Mouse (Mus musculus) MEL (cell line): ENCODE measurements around the gene Ndel1. TPM values are rescaled to one million over a fixed set of nuclear protein-coding genes. Genes with fewer than 3 reads are reported as not detected.

Experiments
- DNase-seq: peaks from one replicate; pipeline ENCODE4 v3.0.0; 2011; ENCODE audit warnings: low read depth, low spot score
- H3K27ac ChIP-seq: 2 replicates; pipeline ENCODE4 v1.5.1; 2012; ENCODE audit warnings: low read depth, mild to moderate bottlenecking, control low read depth, low read length, moderate library complexity; ENCODE audit not compliant: control insufficient read depth
- H3K27me3 ChIP-seq, 2 experiments: fragments of 150-350 bp in 1 of 2; sonication (generic) in 1 of 2; 2 replicates each; pipeline ENCODE4 v1.6.1; 2012; ENCODE audit warnings: low read length in 2 of 2, mild to moderate bottlenecking in 2 of 2, improper control_type of control experiment in 1 of 2, moderate library complexity in 1 of 2; ENCODE audit not compliant: insufficient read depth in 2 of 2, control insufficient read depth in 1 of 2
- H3K36me3 ChIP-seq, 2 experiments: 2 replicates each; pipeline ENCODE4 v1.6.1; 2012 to 2014; ENCODE audit warnings: low read length in 2 of 2, improper control_type of control experiment in 1 of 2, inconsistent platforms in 1 of 2, mild to moderate bottlenecking in 1 of 2; ENCODE audit not compliant: insufficient read depth in 2 of 2, control insufficient read depth in 1 of 2
- H3K4me1 ChIP-seq, 2 experiments: fragments of 150-350 bp in 1 of 2; sonication (generic) in 1 of 2; 2 replicates each; pipeline ENCODE4 v1.6.1; 2012; ENCODE audit warnings: low read length in 2 of 2, improper control_type of control experiment in 1 of 2, mild to moderate bottlenecking in 1 of 2; ENCODE audit not compliant: insufficient read depth in 2 of 2, control insufficient read depth in 1 of 2
- H3K4me3 ChIP-seq, 2 experiments: fragments of 150-350 bp in 1 of 2; sonication (generic) in 1 of 2; 2 replicates each; pipeline ENCODE4 v1.5.1; 2012; ENCODE audit warnings: low read depth in 2 of 2, low read length in 2 of 2, mild to moderate bottlenecking in 2 of 2, moderate library complexity in 2 of 2, control low read depth in 1 of 2, improper control_type of control experiment in 1 of 2; ENCODE audit not compliant: control insufficient read depth in 1 of 2, insufficient read depth in 1 of 2
- H3K79me2 ChIP-seq: 2 replicates; pipeline ENCODE4 v1.6.1; 2012; ENCODE audit warnings: mild to moderate bottlenecking, low read length, moderate library complexity; ENCODE audit not compliant: control insufficient read depth, poor library complexity, insufficient read depth
- H3K9ac ChIP-seq: 2 replicates; pipeline ENCODE4 v1.6.1; 2012; ENCODE audit warnings: low read depth, mild to moderate bottlenecking, control low read depth, low read length, moderate library complexity; ENCODE audit not compliant: control insufficient read depth, poor library complexity, severe bottlenecking
- H3K9me3 ChIP-seq: fragments of 150-350 bp; sonication (generic); replicated peaks from 2 replicates; pipeline ENCODE4 v1.6.1; 2012; ENCODE audit warnings: mild to moderate bottlenecking, low read length, improper control_type of control experiment, moderate library complexity; ENCODE audit not compliant: insufficient read depth
- BHLHE40 ChIP-seq: IDR thresholded peaks from 2 replicates; pipeline ENCODE4 v1.6.1; 2012; ENCODE audit warnings: low read depth, mild to moderate bottlenecking, inconsistent platforms, low read length, improper control_type of control experiment, borderline replicate concordance
- CHD1 ChIP-seq: IDR thresholded peaks from 2 replicates; pipeline ENCODE4 v1.6.1; 2012; ENCODE audit warnings: low read depth, mild to moderate bottlenecking, inconsistent platforms, low read length, improper control_type of control experiment
- CHD2 ChIP-seq: IDR thresholded peaks from 2 replicates; pipeline ENCODE4 v1.6.1; 2011; ENCODE audit warnings: low read length, improper control_type of control experiment
- CTCF ChIP-seq, 3 experiments: IDR thresholded peaks in 2 of 3; conservative IDR thresholded peaks in 1 of 3; 2 replicates each; pipeline ENCODE4 v1.5.1; 2011 to 2012; ENCODE audit warnings: low read length in 3 of 3, low read depth in 2 of 3, mild to moderate bottlenecking in 2 of 3, improper control_type of control experiment in 1 of 3, inconsistent platforms in 1 of 3, mixed read lengths in 1 of 3, moderate library complexity in 1 of 3; ENCODE audit not compliant: control insufficient read depth in 1 of 3, insufficient read depth in 1 of 3, poor library complexity in 1 of 3, severe bottlenecking in 1 of 3
- E2F4 ChIP-seq: IDR thresholded peaks from 2 replicates; pipeline ENCODE4 v1.6.1; 2011; ENCODE audit warnings: low read depth, low read length, improper control_type of control experiment, borderline replicate concordance
- ELF1 ChIP-seq: IDR thresholded peaks from 2 replicates; pipeline ENCODE4 v1.6.1; 2014; ENCODE audit warnings: low read depth, mild to moderate bottlenecking, inconsistent platforms, low read length, improper control_type of control experiment, moderate library complexity
- EP300 ChIP-seq, 2 experiments: IDR thresholded peaks; 2 replicates each; pipeline ENCODE4 v1.6.1; 2011; ENCODE audit warnings: improper control_type of control experiment in 2 of 2, low read length in 2 of 2, low read depth in 1 of 2, mild to moderate bottlenecking in 1 of 2
- ETS1 ChIP-seq: IDR thresholded peaks from 2 replicates; pipeline ENCODE4 v1.6.1; 2012; ENCODE audit warnings: low read depth, mild to moderate bottlenecking, inconsistent platforms, low read length, improper control_type of control experiment, moderate library complexity
- GATA1 ChIP-seq: IDR thresholded peaks from 2 replicates; pipeline ENCODE4 v1.6.1; 2011; ENCODE audit warnings: low read depth, low read length, improper control_type of control experiment
- HCFC1 ChIP-seq: IDR thresholded peaks from 2 replicates; pipeline ENCODE4 v1.6.1; 2012; ENCODE audit warnings: low read depth, mild to moderate bottlenecking, inconsistent platforms, low read length, improper control_type of control experiment, moderate library complexity
- JUND ChIP-seq: IDR thresholded peaks from 2 replicates; pipeline ENCODE4 v1.6.1; 2011; ENCODE audit warnings: low read depth, mild to moderate bottlenecking, improper control_type of control experiment, low read length
- KAT2A ChIP-seq: conservative IDR thresholded peaks from 2 replicates; pipeline ENCODE4 v1.6.1; 2012; ENCODE audit warnings: low read depth, low read length, improper control_type of control experiment, inconsistent platforms
- MAFK ChIP-seq: IDR thresholded peaks from 2 replicates; pipeline ENCODE4 v1.6.1; 2011; ENCODE audit warnings: low read depth, mild to moderate bottlenecking, low read length, improper control_type of control experiment, borderline replicate concordance
- MAX ChIP-seq: IDR thresholded peaks from 2 replicates; pipeline ENCODE4 v1.6.1; 2011; ENCODE audit warnings: low read length, improper control_type of control experiment
- MAZ ChIP-seq: IDR thresholded peaks from 2 replicates; pipeline ENCODE4 v1.6.1; 2012; ENCODE audit warnings: low read depth, mild to moderate bottlenecking, inconsistent platforms, low read length, improper control_type of control experiment
- MEF2A ChIP-seq: IDR thresholded peaks from 2 replicates; pipeline ENCODE4 v1.6.1; 2014; ENCODE audit warnings: low read depth, mild to moderate bottlenecking, inconsistent platforms, low read length, improper control_type of control experiment; ENCODE audit not compliant: poor library complexity, insufficient replicate concordance, severe bottlenecking; ENCODE audit errors: extremely low read depth
- MYB ChIP-seq: IDR thresholded peaks from 2 replicates; pipeline ENCODE4 v1.6.1; 2011; ENCODE audit warnings: mild to moderate bottlenecking, low read depth, low read length, improper control_type of control experiment
- MYC ChIP-seq: IDR thresholded peaks from 2 replicates; pipeline ENCODE4 v1.6.1; 2011; ENCODE audit warnings: low read depth, mild to moderate bottlenecking, low read length, improper control_type of control experiment, moderate library complexity
- NELFE ChIP-seq: IDR thresholded peaks from 2 replicates; pipeline ENCODE4 v1.6.1; 2011; ENCODE audit warnings: low read depth, low read length, improper control_type of control experiment
- NRF1 ChIP-seq: IDR thresholded peaks from 2 replicates; pipeline ENCODE4 v1.6.1; 2014; ENCODE audit warnings: low read depth, mild to moderate bottlenecking, inconsistent platforms, low read length, improper control_type of control experiment, moderate library complexity; ENCODE audit not compliant: poor library complexity, insufficient read depth, severe bottlenecking
- POLR2A ChIP-seq, 2 experiments: IDR thresholded peaks; 2 replicates each; pipeline ENCODE4 v1.6.1; 2011 to 2012; ENCODE audit warnings: low read length in 2 of 2, mild to moderate bottlenecking in 2 of 2, control low read depth in 1 of 2, improper control_type of control experiment in 1 of 2, low read depth in 1 of 2, moderate library complexity in 1 of 2; ENCODE audit not compliant: control insufficient read depth in 1 of 2, insufficient read depth in 1 of 2, poor library complexity in 1 of 2
- POLR2AphosphoS2 ChIP-seq: IDR thresholded peaks from 2 replicates; pipeline ENCODE4 v1.6.1; 2011; ENCODE audit warnings: low read length, improper control_type of control experiment
- POLR2AphosphoS5 ChIP-seq: IDR thresholded peaks from 2 replicates; pipeline ENCODE4 v1.6.1; 2012; ENCODE audit warnings: low read depth, borderline replicate concordance, mild to moderate bottlenecking, inconsistent platforms, low read length, moderate library complexity, mixed read lengths
- RAD21 ChIP-seq: IDR thresholded peaks from 2 replicates; pipeline ENCODE4 v1.6.1; 2011; ENCODE audit warnings: mild to moderate bottlenecking, low read depth, low read length, improper control_type of control experiment
- RCOR1 ChIP-seq: IDR thresholded peaks from 2 replicates; pipeline ENCODE4 v1.6.1; 2012; ENCODE audit warnings: low read depth, mild to moderate bottlenecking, inconsistent platforms, low read length, improper control_type of control experiment
- SIN3A ChIP-seq: IDR thresholded peaks from 2 replicates; pipeline ENCODE4 v1.6.1; 2012; ENCODE audit warnings: low read length, improper control_type of control experiment, inconsistent platforms
- SMC3 ChIP-seq: IDR thresholded peaks from 2 replicates; pipeline ENCODE4 v1.6.1; 2011; ENCODE audit warnings: low read depth, low read length, improper control_type of control experiment
- TAL1 ChIP-seq: IDR thresholded peaks from 2 replicates; pipeline ENCODE4 v1.6.1; 2012; ENCODE audit warnings: mild to moderate bottlenecking, inconsistent platforms, low read length, moderate library complexity, mixed read lengths
- TBP ChIP-seq: IDR thresholded peaks from 2 replicates; pipeline ENCODE4 v1.8.0; 2011; ENCODE audit warnings: low read depth, low read length, improper control_type of control experiment
- TCF12 ChIP-seq: IDR thresholded peaks from 2 replicates; pipeline ENCODE4 v1.6.1; 2014; ENCODE audit warnings: low read depth, mild to moderate bottlenecking, inconsistent platforms, low read length, improper control_type of control experiment, moderate library complexity
- UBTF ChIP-seq: IDR thresholded peaks from 2 replicates; pipeline ENCODE4 v1.6.1; 2012; ENCODE audit warnings: low read depth, mild to moderate bottlenecking, inconsistent platforms, low read length, improper control_type of control experiment, moderate library complexity, borderline replicate concordance; ENCODE audit not compliant: insufficient read depth
- USF1 ChIP-seq: IDR thresholded peaks from 2 replicates; pipeline ENCODE4 v1.6.1; 2014; ENCODE audit warnings: low read depth, mild to moderate bottlenecking, inconsistent platforms, low read length, improper control_type of control experiment, moderate library complexity
- USF2 ChIP-seq, 2 experiments: IDR thresholded peaks; 2 replicates each; pipeline ENCODE4 v1.6.1; 2011 to 2012; ENCODE audit warnings: improper control_type of control experiment in 2 of 2, low read length in 2 of 2, borderline replicate concordance in 1 of 2, inconsistent platforms in 1 of 2, low read depth in 1 of 2, mild to moderate bottlenecking in 1 of 2; ENCODE audit not compliant: insufficient read depth in 1 of 2
- ZC3H11A ChIP-seq: IDR thresholded peaks from 2 replicates; pipeline ENCODE4 v1.6.1; 2012; ENCODE audit warnings: low read depth, mild to moderate bottlenecking, inconsistent platforms, low read length, improper control_type of control experiment
- ZKSCAN1 ChIP-seq: IDR thresholded peaks from 2 replicates; pipeline ENCODE4 v1.6.1; 2012; ENCODE audit warnings: low read depth, mild to moderate bottlenecking, inconsistent platforms, low read length, improper control_type of control experiment, moderate library complexity
- ZMIZ1 ChIP-seq: IDR thresholded peaks from 2 replicates; pipeline ENCODE4 v1.6.1; 2012; ENCODE audit warnings: low read depth, mild to moderate bottlenecking, inconsistent platforms, low read length, improper control_type of control experiment, moderate library complexity
- ZNF384 ChIP-seq: IDR thresholded peaks from 2 replicates; pipeline ENCODE4 v1.6.1; 2012; ENCODE audit warnings: low read depth, mild to moderate bottlenecking, inconsistent platforms, low read length, improper control_type of control experiment
- polyA plus RNA-seq, 2 experiments: library from polyadenylated mRNA; stranded (reverse) in 1 of 2; unstranded in 1 of 2; fragments of >175 nt in 1 of 2; fragments of >200 nt in 1 of 2; gene quantifications; 2 replicates each; pipeline versions ENCODE4 v1.2.1 to v1.2.4; 2012; ENCODE audit warnings: low replicate concordance in 2 of 2, low read depth in 1 of 2; ENCODE audit not compliant: insufficient read length in 2 of 2, insufficient read depth in 1 of 2, missing spikeins in 1 of 2
- total RNA-seq: library from RNA; depleted of rRNA; stranded (reverse); fragments of 300-350 nt; gene quantifications from 2 replicates; pipeline ENCODE4 v1.2.3, GENCODE M21; 2012

Ndel1 gene
- total and polyA plus RNA-seq, 3 experiments: 55.0 to 70.7 (median 61.2) TPM

- H3K36me3 ChIP-seq: peaks cover 47 to 66% of the 10 kb centered on the region in 2 experiments
- H3K9me3 ChIP-seq: no peaks in the 10 kb centered on the region
- peaks cover 40 to 48% of the 10 kb centered on the region in 2 experiments for H3K4me1 ChIP-seq
- peak; percentile 100 for DNase-seq
- no peaks in the 10 kb centered on the region; the same call in none of the 2 replicates for H3K79me2 ChIP-seq
- no peak overlapping the region for H3K4me3 ChIP-seq
- H3K27me3 ChIP-seq: no peaks in the 10 kb centered on the region
- peak overlapping the region; percentile 99 for H3K27ac ChIP-seq
- H3K9ac ChIP-seq: no peak overlapping the region
- no peak for TF ChIP-seq E2F4
- TF ChIP-seq HCFC1: peak; percentile 62
- peak; percentile 80 for TF ChIP-seq TBP
- TF ChIP-seq CHD2: peak; percentile 72
- TF ChIP-seq CHD1: no peak
- peak; percentile 91 for TF ChIP-seq TAL1
- TF ChIP-seq SIN3A: peak; percentile 98
- peak; percentile 97 for TF ChIP-seq RCOR1
- no peak for TF ChIP-seq NRF1
- TF ChIP-seq MAZ: peak; percentile 98
- peak; percentile 80 for TF ChIP-seq MEF2A
- peak; percentile 13 for TF ChIP-seq NELFE
- TF ChIP-seq SMC3: no peak; the same call in 1 of the 2 replicates
- TF ChIP-seq EP300 (IDR thresholded peaks at IDR 0.05; ENCODE audit: low read depth in 1 of 2, low read length in 2 of 2): peak; percentile 99
- TF ChIP-seq MAFK: peak; percentile 94
- TF ChIP-seq MYC: peak; percentile 89
- TF ChIP-seq ZMIZ1: peak; percentile 71
- peak; percentile 57 for TF ChIP-seq KAT2A
- peak; percentile 93 for TF ChIP-seq MYB
- no peak for TF ChIP-seq RAD21
- no peak for TF ChIP-seq POLR2AphosphoS5
- peak; percentile 89 for TF ChIP-seq JUND
- peak; percentile 99 for TF ChIP-seq TCF12
- TF ChIP-seq USF1: 0 out of 2 replicates have a peak, but pooled peaks have one; percentile 18
- 0 out of 2 replicates have a peak, but pooled peaks have one; percentile 51 for TF ChIP-seq ZKSCAN1
- peak in 1 of 2 experiments; percentile 52; a peak in 1 of 4 replicates for TF ChIP-seq POLR2A (IDR thresholded peaks at IDR 0.05; ENCODE audit: control insufficient read depth in 1 of 2, insufficient read depth in 1 of 2, low read depth in 1 of 2, low read length in 2 of 2, poor library complexity in 1 of 2)
- TF ChIP-seq USF2 (IDR thresholded peaks at IDR 0.05; ENCODE audit: borderline replicate concordance in 1 of 2, insufficient read depth in 1 of 2, low read depth in 1 of 2, low read length in 2 of 2): no peak
- TF ChIP-seq CTCF (IDR thresholded peaks at IDR 0.05 in 2 of 3, conservative IDR thresholded peaks at IDR 0.05 in 1 of 3; ENCODE audit: control insufficient read depth in 1 of 3, insufficient read depth in 1 of 3, low read depth in 2 of 3, low read length in 3 of 3, poor library complexity in 1 of 3, severe bottlenecking in 1 of 3): no peak
- peak; percentile 90 for TF ChIP-seq ZNF384
- TF ChIP-seq ELF1: peak; percentile 51; the same call in 1 of the 2 replicates
- TF ChIP-seq ZC3H11A: peak; percentile 3; the same call in 1 of the 2 replicates
- peak; percentile 90 for TF ChIP-seq POLR2AphosphoS2
- TF ChIP-seq BHLHE40: peak; percentile 87
- TF ChIP-seq ETS1: peak; percentile 98
- no peak for TF ChIP-seq UBTF
- TF ChIP-seq GATA1: peak; percentile 99
- TF ChIP-seq MAX: peak; percentile 66
Observed at GRCm38 (mm10) chr11:68832793-68833192, 38.9 kb downstream of the Ndel1 start.
